ENCODE assay signal across 29 mouse cellular contexts in the genomic region with DNA sequence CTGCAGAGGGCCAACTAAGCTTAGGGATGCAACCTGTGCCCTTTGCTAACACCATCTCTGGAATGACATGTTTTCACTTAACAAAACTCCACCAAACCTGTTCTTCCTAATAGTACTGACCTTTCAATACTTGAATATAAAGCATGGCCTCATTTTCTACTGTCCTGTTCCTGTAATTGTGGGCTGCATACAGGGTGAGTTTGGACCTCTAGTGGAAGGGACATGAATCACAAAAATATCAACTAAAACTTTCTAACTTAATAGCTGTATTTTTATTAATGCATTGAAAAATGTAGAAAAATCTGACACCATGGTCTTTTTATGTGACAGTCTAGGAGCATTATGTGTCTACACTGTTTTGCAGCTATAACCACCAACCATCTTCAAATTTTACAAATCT.
DNase-seq lines count a peak whose midpoint lies in the region; ATAC-seq and TF ChIP-seq lines count a peak whose summit lies in the region.
"Had no signal": no experiment of that assay in that cellular context is flagged by ENCODE, and none has a peak within 500 bp of the region (broad histone marks: within the 10 kb centered on the region; RNA-seq: fewer than 3 reads in every experiment).

No protein-coding gene starts in this region.

- no peaks in the 10 kb centered on the region for H3K4me1 ChIP-seq in heart, adult 2 months (ENCODE audit: control insufficient read depth, insufficient read depth, low read length)
- H3K4me1 ChIP-seq in midbrain, postnatal 0 days (ENCODE audit: insufficient read depth, low read length) = 0 out of 2 replicates have a peak, but pooled peaks cover 2% of the 10 kb centered on the region
- no peaks in the 10 kb centered on the region for H3K4me1 ChIP-seq in midbrain, embryonic 10.5 days
- H3K4me1 ChIP-seq: limb, embryonic 10.5 days; lung, embryonic 15.5 days; neural tube, embryonic 15.5 days; stomach, embryonic 15.5 days had no signal

- no peak overlapping the region for H3K4me3 ChIP-seq in heart, adult 2 months
- no peak overlapping the region for H3K4me3 ChIP-seq in layer of hippocampus, adult 2 months
- no peak overlapping the region for H3K4me3 ChIP-seq in midbrain, postnatal 0 days (ENCODE audit: low read depth, low read length)
- H3K4me3 ChIP-seq in midbrain, embryonic 10.5 days = no peak overlapping the region
- H3K4me3 ChIP-seq: erythroblast, embryonic 14.5 days; hindbrain, embryonic 15.5 days; limb, embryonic 10.5 days; limb, embryonic 15.5 days; lung, embryonic 15.5 days; neural tube, embryonic 15.5 days; stomach, embryonic 15.5 days had no signal

- intact Hi-C loops in heart, adult 2 months (cut with DNase I) = no loop called here
- intact Hi-C loops in heart, postnatal 10 days (cut with DNase I) = loop anchor here (5.0 kb wide), 1 partner anchor 336 kb away; no protein-coding TSS in a partner anchor

- no peaks in the 10 kb centered on the region for H3K36me3 ChIP-seq in heart, adult 2 months (ENCODE audit: control insufficient read depth, insufficient read depth, low read length)
- no peaks in the 10 kb centered on the region for H3K36me3 ChIP-seq in midbrain, postnatal 0 days (ENCODE audit: insufficient read depth, low read length)
- H3K36me3 ChIP-seq in midbrain, embryonic 10.5 days = no peaks in the 10 kb centered on the region
- H3K36me3 ChIP-seq: hindbrain, embryonic 15.5 days; limb, embryonic 10.5 days; lung, embryonic 15.5 days; neural tube, embryonic 15.5 days; stomach, embryonic 15.5 days had no signal

- no peak for DNase-seq in heart, adult 2 months
- no peak for DNase-seq in heart, postnatal 10 days
- DNase-seq in layer of hippocampus, adult 2 months (ENCODE audit: low spot score in 2 of 2) = no peak
- DNase-seq in layer of hippocampus, postnatal 25 days (ENCODE audit: extremely low spot score in 1 of 2, low spot score in 1 of 2) = no peak
- no peak for DNase-seq in midbrain, postnatal 0 days (ENCODE audit: low spot score)
- no peak for DNase-seq in midbrain, embryonic 10.5 days (ENCODE audit: low spot score)
- no peak for DNase-seq in adrenal gland, postnatal 25 days
- no peak for DNase-seq in adrenal gland, postnatal 4 days (ENCODE audit: low spot score in 2 of 2)
- DNase-seq: adrenal gland, adult 8-10 months; cerebellum, adult 11 months; cerebellum, adult 9-11 months; kidney, adult 9 months; kidney, postnatal 14 days; midbrain, embryonic 14.5 days; retina, postnatal 1 day; right cerebral cortex, postnatal 25 days; thymus, postnatal 14 days had no signal

- H3K9me3 ChIP-seq in midbrain, postnatal 0 days (ENCODE audit: low read length) = no peaks in the 10 kb centered on the region
- H3K9me3 ChIP-seq in midbrain, embryonic 10.5 days (replicated peaks) = no peaks in the 10 kb centered on the region
- H3K9me3 ChIP-seq: hindbrain, embryonic 15.5 days; limb, embryonic 10.5 days; limb, embryonic 15.5 days; lung, embryonic 15.5 days; neural tube, embryonic 15.5 days; stomach, embryonic 15.5 days had no signal

- no peak overlapping the region for H3K9ac ChIP-seq in heart, adult 2 months (ENCODE audit: low read depth, low read length)
- H3K9ac ChIP-seq in midbrain, postnatal 0 days (replicated peaks; ENCODE audit: low read length, poor library complexity, severe bottlenecking) = no peak overlapping the region
- H3K9ac ChIP-seq: hindbrain, embryonic 15.5 days; limb, embryonic 15.5 days; liver, embryonic 14.5 days; lung, embryonic 15.5 days; neural tube, embryonic 15.5 days; stomach, embryonic 15.5 days had no signal

- H3K27ac ChIP-seq in heart, adult 2 months = no peak overlapping the region
- H3K27ac ChIP-seq in layer of hippocampus, adult 2 months = no peak overlapping the region
- H3K27ac ChIP-seq in midbrain, postnatal 0 days (ENCODE audit: low read depth, low read length) = no peak overlapping the region
- H3K27ac ChIP-seq in midbrain, embryonic 10.5 days (replicated peaks) = no peak overlapping the region
- H3K27ac ChIP-seq: hindbrain, embryonic 15.5 days; limb, embryonic 10.5 days; limb, embryonic 15.5 days; liver, embryonic 14.5 days; lung, embryonic 15.5 days; macrophage; neural tube, embryonic 15.5 days; stomach, embryonic 15.5 days had no signal

- no peaks in the 10 kb centered on the region for H3K27me3 ChIP-seq in heart, adult 2 months (ENCODE audit: control insufficient read depth, insufficient read depth, low read length)
- no peaks in the 10 kb centered on the region for H3K27me3 ChIP-seq in midbrain, postnatal 0 days (ENCODE audit: insufficient read depth, low read length)
- no peaks in the 10 kb centered on the region for H3K27me3 ChIP-seq in midbrain, embryonic 10.5 days (ENCODE audit: low read depth, poor library complexity, severe bottlenecking)
- H3K27me3 ChIP-seq: hindbrain, embryonic 15.5 days; limb, embryonic 15.5 days; lung, embryonic 15.5 days; neural tube, embryonic 15.5 days; stomach, embryonic 15.5 days had no signal

- ATAC-seq in midbrain, postnatal 0 days (ENCODE audit: low FRiP score) = no peak
- ATAC-seq: activated CD4-positive, CD25-positive, alpha-beta regulatory T cell, adult 4 months; forebrain, embryonic 16.5 days had no signal

- peak; percentile 40 for TF ChIP-seq CTCF in heart, adult 2 months (IDR thresholded peaks at IDR 0.05)
- peak; percentile 62 for TF ChIP-seq CTCF in layer of hippocampus, adult 2 months (conservative IDR thresholded peaks at IDR 0.05)
- TF ChIP-seq CTCF in midbrain, postnatal 0 days (IDR thresholded peaks at IDR 0.05) = peak; percentile 45

- H3K79me2 ChIP-seq in heart, adult 2 months (replicated peaks; ENCODE audit: control insufficient read depth, insufficient read depth, low read length) = no peaks in the 10 kb centered on the region

- TF ChIP-seq EP300 in heart, adult 2 months (IDR thresholded peaks at IDR 0.05; ENCODE audit: insufficient read depth, low read depth, low read length) = no peak

- H3K4me2 ChIP-seq in midbrain, postnatal 0 days (ENCODE audit: low read depth, low read length, poor library complexity, severe bottlenecking) = no peak overlapping the region
- H3K4me2 ChIP-seq: heart, embryonic 11.5 days; hindbrain, embryonic 15.5 days; limb, embryonic 15.5 days; lung, embryonic 15.5 days; neural tube, embryonic 15.5 days; stomach, embryonic 15.5 days had no signal

- TF ChIP-seq POLR2A in heart, adult 2 months (IDR thresholded peaks at IDR 0.05; ENCODE audit: insufficient read depth, low read depth, low read length) = no peak
